12 mouse cellular contexts compared by ENCODE assay signal in the genomic region with DNA sequence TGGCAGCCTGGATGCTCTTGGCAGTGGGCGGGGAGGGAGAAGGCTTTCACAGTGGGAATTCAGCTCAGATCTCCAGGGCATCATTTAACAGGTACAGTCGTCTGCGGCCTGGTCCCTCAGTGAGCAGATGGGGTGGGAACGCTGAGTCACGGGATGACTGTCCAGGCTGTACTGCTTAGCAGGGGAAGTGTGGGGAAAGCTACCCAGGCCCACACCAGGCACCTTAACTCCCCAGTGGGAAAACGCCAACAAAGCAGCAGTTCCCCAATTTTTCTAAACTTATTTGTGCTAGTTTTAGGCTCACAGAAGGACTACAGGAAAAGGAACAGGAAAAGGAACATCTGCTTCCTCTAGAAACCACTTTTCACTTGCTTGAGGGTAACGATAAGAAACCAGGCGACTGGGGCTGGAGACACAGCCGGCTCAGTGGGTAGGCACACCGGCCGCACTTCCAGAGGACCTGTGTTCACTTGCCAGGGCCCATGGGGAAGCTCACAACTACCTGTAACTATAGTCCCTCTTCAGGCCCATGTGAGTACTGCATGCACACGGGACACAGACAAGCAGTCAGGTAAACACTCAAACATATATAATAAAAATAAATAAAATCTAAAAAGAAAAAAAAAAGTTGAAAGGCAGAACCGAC.
DNase-seq lines count a peak whose midpoint lies in the region; ATAC-seq lines count a peak whose summit lies in the region.
"Had no signal": no experiment of that assay in that cellular context is flagged by ENCODE, and none has a peak within 500 bp of the region (broad histone marks: within the 10 kb centered on the region; RNA-seq: fewer than 3 reads in every experiment).

No protein-coding gene starts in this region.

- H3K9me3 ChIP-seq in hindbrain, embryonic 13.5 days: no peaks in the 10 kb centered on the region
- H3K9me3 ChIP-seq: embryonic facial prominence, embryonic 10.5 days; forebrain, embryonic 15.5 days; limb, embryonic 10.5 days; midbrain, embryonic 10.5 days had no signal

- no peak overlapping the region for H3K4me2 ChIP-seq in hindbrain, embryonic 13.5 days
- H3K4me2 ChIP-seq: forebrain, embryonic 15.5 days had no signal

- ATAC-seq in hindbrain, embryonic 13.5 days (ENCODE audit: low FRiP score): no peak
- ATAC-seq: forebrain, embryonic 15.5 days had no signal

- no peaks in the 10 kb centered on the region for H3K27me3 ChIP-seq in hindbrain, embryonic 13.5 days
- H3K27me3 ChIP-seq: forebrain, embryonic 15.5 days had no signal

- WGBS in hindbrain, embryonic 13.5 days: 86% methylated on average over 13 of the region's 13 CpGs

- DNase-seq in adrenal gland, postnatal 14 days: peak; percentile 17
- no peak for DNase-seq in adrenal gland, postnatal 36 days
- peak; percentile 24 to 33 for DNase-seq in left cerebral cortex, adult 18-20 months (ENCODE audit: low spot score in 2 of 2)
- DNase-seq in left cerebral cortex, postnatal 14 days (ENCODE audit: low spot score in 2 of 2): no peak
- peak; percentile 91 for DNase-seq in 416B (ENCODE audit: low read depth)
- DNase-seq in kidney, postnatal 14 days: peak; percentile 42
- no peak for DNase-seq in gastrocnemius, postnatal 10 days

- no peak overlapping the region for H3K4me3 ChIP-seq in hindbrain, embryonic 13.5 days
- H3K4me3 ChIP-seq: embryonic facial prominence, embryonic 10.5 days; forebrain, embryonic 15.5 days; limb, embryonic 10.5 days; midbrain, embryonic 10.5 days had no signal

- H3K9ac ChIP-seq in hindbrain, embryonic 13.5 days: no peak overlapping the region
- H3K9ac ChIP-seq: forebrain, embryonic 15.5 days had no signal

- H3K4me1 ChIP-seq in hindbrain, embryonic 13.5 days (replicated peaks): no peaks in the 10 kb centered on the region
- H3K4me1 ChIP-seq: embryonic facial prominence, embryonic 10.5 days; forebrain, embryonic 15.5 days; limb, embryonic 10.5 days had no signal

- intact Hi-C loops in left cerebral cortex, postnatal 14 days (cut with DNase I): no loop called here

- H3K36me3 ChIP-seq in hindbrain, embryonic 13.5 days: peaks cover 41% of the 10 kb centered on the region

- no peak overlapping the region for H3K27ac ChIP-seq in hindbrain, embryonic 13.5 days
- H3K27ac ChIP-seq: embryonic facial prominence, embryonic 10.5 days; forebrain, embryonic 15.5 days; limb, embryonic 10.5 days; midbrain, embryonic 10.5 days had no signal

Comparison
In these comparisons a context has a peak if more than half of its experiments do, and no peak if none do; other contexts are left out.
1. DNase-seq: peak in adrenal gland, postnatal 14 days (single experiment), left cerebral cortex, adult 18-20 months (2 of 2), 416B (single experiment) and kidney, postnatal 14 days (single experiment); none in adrenal gland, postnatal 36 days (0 of 2), left cerebral cortex, postnatal 14 days (0 of 2) and gastrocnemius, postnatal 10 days (single experiment).